Mouse (Mus musculus) spleen, adult 2 months (tissue): Measurements from ENCODE around the gene Tns1.

Source experiments
- CTCF ChIP-seq: fragments of 200-500 bp; IDR thresholded peaks from 2 replicates; pipeline ENCODE4 v1.5.1; 2011; ENCODE audit warnings: mild to moderate bottlenecking, inconsistent platforms; ENCODE audit not compliant: insufficient read depth, insufficient read length, insufficient replicate concordance; ENCODE audit errors: extremely low read depth
- POLR2A ChIP-seq: fragments of 200-500 bp; IDR thresholded peaks from 2 replicates; pipeline ENCODE4 v1.6.1; 2011; ENCODE audit warnings: low read depth, low read length, inconsistent platforms

DNA sequence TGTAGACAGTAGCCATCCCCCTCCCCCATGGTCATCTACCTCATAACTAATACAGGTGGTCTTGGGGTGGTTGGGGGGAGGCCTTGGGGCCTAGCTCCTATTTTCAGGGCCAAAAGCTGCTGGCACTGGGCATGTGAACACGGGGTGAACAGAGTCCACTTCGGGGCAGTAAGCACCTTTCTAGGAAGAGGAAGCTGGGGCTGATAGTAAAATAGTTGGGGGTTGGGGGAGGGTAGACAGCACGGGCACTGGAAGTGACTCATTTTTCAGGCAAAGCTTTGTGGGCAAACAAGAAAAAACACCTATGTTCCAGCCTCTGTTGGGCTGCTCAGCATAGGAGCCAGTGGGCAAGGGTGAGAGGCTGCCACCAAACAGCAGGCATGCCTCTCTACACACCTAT, 187.7 kb downstream of the Tns1 start:
- TF ChIP-seq CTCF, result no peak
- no peak for TF ChIP-seq POLR2A
